Mouse (Mus musculus) 3T3-L1 (cell line): ENCODE results near the gene Nup35.
A peak's percentile ranks its signal among the peaks of the same experiment; 100 is the strongest.

Experiments
- DNase-seq: peaks from one replicate; pipeline ENCODE4 v3.0.0-alpha.2; 2015; ENCODE audit warnings: low read depth, low spot score

Nup35 gene

GRCm38 (mm10) chr2:80616854-80617737 is at the start of gene Nup35, which contains the start of gene Dusp19:
Gene Nup35 (plus strand): TSS chr2:80617236.
Gene Dusp19 (plus strand): TSS chr2:80617045.
- peak; percentile 97 for DNase-seq

- DNase-seq = no peak
These were observed 49.6 kb upstream of the Nup35 start for GRCm38 (mm10) chr2:80567411-80567810.

- no peak for DNase-seq
These were observed 46.4 kb upstream of the Nup35 start for GRCm38 (mm10) chr2:80570656-80571055.

- no peak for DNase-seq
These were observed 39.8 kb upstream of the Nup35 start for GRCm38 (mm10) chr2:80577286-80577685.

GRCm38 (mm10) chr2:80579253-80579891 is 37.7 kb upstream of the Nup35 start:
- DNase-seq = peak; percentile 57

GRCm38 (mm10) chr2:80580311-80580961 is 36.6 kb upstream of the Nup35 start:
- DNase-seq = peak; percentile 63

- DNase-seq = peak; percentile 78
These were observed 35.9 kb upstream of the Nup35 start, which contains the start of gene Nckap1 for GRCm38 (mm10) chr2:80581043-80581711. Gene Nckap1 (minus strand): TSS chr2:80581380.

GRCm38 (mm10) chr2:80582356-80582755 is 34.7 kb upstream of the Nup35 start:
- no peak for DNase-seq

GRCm38 (mm10) chr2:80594215-80594918 is 22.7 kb upstream of the Nup35 start:
- no peak for DNase-seq

- DNase-seq = peak; percentile 40
These were observed 20.1 kb upstream of the Nup35 start for GRCm38 (mm10) chr2:80596960-80597359.

- no peak for DNase-seq
These were observed 17.2 kb upstream of the Nup35 start for GRCm38 (mm10) chr2:80599850-80600249.

- no peak for DNase-seq
These were observed 16.4 kb upstream of the Nup35 start for GRCm38 (mm10) chr2:80600611-80601010.

GRCm38 (mm10) chr2:80602756-80603155 is 14.3 kb upstream of the Nup35 start:
- no peak for DNase-seq

GRCm38 (mm10) chr2:80603771-80604426 is 13.1 kb upstream of the Nup35 start:
- DNase-seq = no peak

GRCm38 (mm10) chr2:80612286-80612685 is 4.8 kb upstream of the Nup35 start:
- no peak for DNase-seq

GRCm38 (mm10) chr2:80612796-80613195 is 4.2 kb upstream of the Nup35 start:
- DNase-seq = no peak

GRCm38 (mm10) chr2:80618991-80619390 is 2.0 kb downstream of the Nup35 start:
- no peak for DNase-seq

- DNase-seq = no peak
These were observed 4.9 kb downstream of the Nup35 start for GRCm38 (mm10) chr2:80621921-80622320.

GRCm38 (mm10) chr2:80624523-80624922 is 7.5 kb downstream of the Nup35 start:
- no peak for DNase-seq

- DNase-seq = no peak
These were observed 15.4 kb downstream of the Nup35 start for GRCm38 (mm10) chr2:80632336-80633026.
